Mouse (Mus musculus): Measurements from ENCODE around the gene Slc6a11. TPM values are rescaled to one million over a fixed set of nuclear protein-coding genes. Genes with fewer than 3 reads are reported as not detected.

Gene Slc6a11
- polyA plus RNA-seq, 1 experiment from 2014 or later, result not detected

- no peak overlapping the region for H3K9ac ChIP-seq (ENCODE audit: low read length)
- no peaks in the 10 kb centered on the region for H3K36me3 ChIP-seq (ENCODE audit: control insufficient read depth, insufficient read depth, low read length)
- H3K27me3 ChIP-seq (ENCODE audit: control insufficient read depth, insufficient read depth, low read length), result no peaks in the 10 kb centered on the region
- H3K4me2 ChIP-seq (ENCODE audit: low read length), result no peak overlapping the region
- 79% methylated on average over 5 of the region's 5 CpGs for WGBS
- no peaks in the 10 kb centered on the region for H3K4me1 ChIP-seq (ENCODE audit: control insufficient read depth in 2 of 2, insufficient read depth in 2 of 2, low read length in 2 of 2)
- H3K9me3 ChIP-seq (ENCODE audit: control insufficient read depth, low read length), result no peaks in the 10 kb centered on the region
- ATAC-seq (ENCODE audit: insufficient number of reproducible peaks, insufficient read depth, low FRiP score, low read depth), result no peak
- no peak overlapping the region for H3K27ac ChIP-seq (replicated peaks in 1 of 2; ENCODE audit: control insufficient read depth in 1 of 2, insufficient read depth in 1 of 2, low read depth in 2 of 2, low read length in 2 of 2)
- no peak overlapping the region for H3K4me3 ChIP-seq (ENCODE audit: control insufficient read depth in 1 of 2, insufficient read depth in 1 of 2, low read depth in 1 of 2, low read length in 2 of 2)
These were observed 11.5 kb upstream of the Slc6a11 start for GRCm38 (mm10) chr6:114119507-114119906.

GRCm38 (mm10) chr6:114125530-114125929 is 5.5 kb upstream of the Slc6a11 start:
- 54% methylated on average over 5 of the region's 5 CpGs for WGBS
- ATAC-seq (ENCODE audit: insufficient number of reproducible peaks, insufficient read depth, low FRiP score, low read depth), result no peak
- H3K9ac ChIP-seq (ENCODE audit: low read length), result no peak overlapping the region
- H3K4me2 ChIP-seq (ENCODE audit: low read length), result no peak overlapping the region
- H3K4me1 ChIP-seq (ENCODE audit: control insufficient read depth in 2 of 2, insufficient read depth in 2 of 2, low read length in 2 of 2), result no peaks in the 10 kb centered on the region
- no peak overlapping the region for H3K4me3 ChIP-seq (ENCODE audit: control insufficient read depth in 1 of 2, insufficient read depth in 1 of 2, low read depth in 1 of 2, low read length in 2 of 2)
- no peak overlapping the region for H3K27ac ChIP-seq (replicated peaks in 1 of 2; ENCODE audit: control insufficient read depth in 1 of 2, insufficient read depth in 1 of 2, low read depth in 2 of 2, low read length in 2 of 2)
- no peaks in the 10 kb centered on the region for H3K9me3 ChIP-seq (ENCODE audit: control insufficient read depth, low read length)
- peaks cover 20% of the 10 kb centered on the region for H3K27me3 ChIP-seq (ENCODE audit: control insufficient read depth, insufficient read depth, low read length)
- H3K36me3 ChIP-seq (ENCODE audit: control insufficient read depth, insufficient read depth, low read length), result no peaks in the 10 kb centered on the region

GRCm38 (mm10) chr6:114132472-114132871 is 1.4 kb downstream of the Slc6a11 start:
- peaks cover 57% of the 10 kb centered on the region for H3K27me3 ChIP-seq (ENCODE audit: control insufficient read depth, insufficient read depth, low read length)
- no peak overlapping the region for H3K9ac ChIP-seq (ENCODE audit: low read length)
- H3K4me2 ChIP-seq (ENCODE audit: low read length), result no peak overlapping the region
- no peak overlapping the region for H3K4me3 ChIP-seq (ENCODE audit: control insufficient read depth in 1 of 2, insufficient read depth in 1 of 2, low read depth in 1 of 2, low read length in 2 of 2)
- H3K36me3 ChIP-seq (ENCODE audit: control insufficient read depth, insufficient read depth, low read length), result no peaks in the 10 kb centered on the region
- WGBS, result 67% methylated on average over 3 of the region's 3 CpGs
- no peaks in the 10 kb centered on the region for H3K9me3 ChIP-seq (ENCODE audit: control insufficient read depth, low read length)
- H3K27ac ChIP-seq (replicated peaks in 1 of 2; ENCODE audit: control insufficient read depth in 1 of 2, insufficient read depth in 1 of 2, low read depth in 2 of 2, low read length in 2 of 2), result no peak overlapping the region
- no peak for ATAC-seq (ENCODE audit: insufficient number of reproducible peaks, insufficient read depth, low FRiP score, low read depth)
- no peaks in the 10 kb centered on the region for H3K4me1 ChIP-seq (ENCODE audit: control insufficient read depth in 2 of 2, insufficient read depth in 2 of 2, low read length in 2 of 2)

- Histone ChIP-seq H3K27ac (replicated peaks in 1 of 2; ENCODE audit: control insufficient read depth in 1 of 2, insufficient read depth in 1 of 2, low read depth in 2 of 2, low read length in 2 of 2) (no peak overlapping the region), H3K9ac (ENCODE audit: low read length) (no peak overlapping the region), H3K36me3 (ENCODE audit: control insufficient read depth, insufficient read depth, low read length) (no peaks in the 10 kb centered on the region), H3K27me3 (ENCODE audit: control insufficient read depth, insufficient read depth, low read length) (peaks cover 57% of the 10 kb centered on the region), H3K4me2 (ENCODE audit: low read length) (no peak overlapping the region), H3K4me1 (ENCODE audit: control insufficient read depth in 2 of 2, insufficient read depth in 2 of 2, low read length in 2 of 2) (no peaks in the 10 kb centered on the region), H3K9me3 (ENCODE audit: control insufficient read depth, low read length) (no peaks in the 10 kb centered on the region), H3K4me3 (ENCODE audit: control insufficient read depth in 1 of 2, insufficient read depth in 1 of 2, low read depth in 1 of 2, low read length in 2 of 2) (no peak overlapping the region)
- WGBS, result 68% methylated on average over 8 of the region's 8 CpGs
- ATAC-seq (ENCODE audit: insufficient number of reproducible peaks, insufficient read depth, low FRiP score, low read depth), result no peak
These were observed 1.9 kb downstream of the Slc6a11 start for GRCm38 (mm10) chr6:114132916-114133315.

GRCm38 (mm10) chr6:114138970-114139369 is 7.9 kb downstream of the Slc6a11 start:
- Histone ChIP-seq H3K36me3 (ENCODE audit: control insufficient read depth, insufficient read depth, low read length) (no peaks in the 10 kb centered on the region), H3K4me3 (ENCODE audit: control insufficient read depth in 1 of 2, insufficient read depth in 1 of 2, low read depth in 1 of 2, low read length in 2 of 2) (no peak overlapping the region), H3K9me3 (ENCODE audit: control insufficient read depth, low read length) (0 out of 2 replicates have a peak, but pooled peaks cover 8% of the 10 kb centered on the region), H3K27ac (replicated peaks in 1 of 2; ENCODE audit: control insufficient read depth in 1 of 2, insufficient read depth in 1 of 2, low read depth in 2 of 2, low read length in 2 of 2) (no peak overlapping the region), H3K27me3 (ENCODE audit: control insufficient read depth, insufficient read depth, low read length) (peaks cover 4% of the 10 kb centered on the region; the same call in 1 of the 2 replicates), H3K4me2 (ENCODE audit: low read length) (no peak overlapping the region), H3K4me1 (ENCODE audit: control insufficient read depth in 2 of 2, insufficient read depth in 2 of 2, low read length in 2 of 2) (no peaks in the 10 kb centered on the region), H3K9ac (ENCODE audit: low read length) (no peak overlapping the region)
- no peak for ATAC-seq (ENCODE audit: insufficient number of reproducible peaks, insufficient read depth, low FRiP score, low read depth)
- 68% methylated on average over 8 of the region's 8 CpGs for WGBS

GRCm38 (mm10) chr6:114141481-114141880 is 10.4 kb downstream of the Slc6a11 start:
- Histone ChIP-seq H3K9ac (ENCODE audit: low read length) (no peak overlapping the region), H3K27me3 (ENCODE audit: control insufficient read depth, insufficient read depth, low read length) (0 out of 2 replicates have a peak, but pooled peaks cover 3% of the 10 kb centered on the region), H3K4me2 (ENCODE audit: low read length) (no peak overlapping the region), H3K36me3 (ENCODE audit: control insufficient read depth, insufficient read depth, low read length) (no peaks in the 10 kb centered on the region), H3K4me1 (ENCODE audit: control insufficient read depth in 2 of 2, insufficient read depth in 2 of 2, low read length in 2 of 2) (no peaks in the 10 kb centered on the region), H3K4me3 (ENCODE audit: control insufficient read depth in 1 of 2, insufficient read depth in 1 of 2, low read depth in 1 of 2, low read length in 2 of 2) (no peak overlapping the region), H3K27ac (replicated peaks in 1 of 2; ENCODE audit: control insufficient read depth in 1 of 2, insufficient read depth in 1 of 2, low read depth in 2 of 2, low read length in 2 of 2) (no peak overlapping the region), H3K9me3 (ENCODE audit: control insufficient read depth, low read length) (0 out of 2 replicates have a peak, but pooled peaks cover 8% of the 10 kb centered on the region)
- WGBS, result 56% methylated on average over 3 of the region's 3 CpGs
- no peak for ATAC-seq (ENCODE audit: insufficient number of reproducible peaks, insufficient read depth, low FRiP score, low read depth)

- Histone ChIP-seq H3K9ac (ENCODE audit: low read length) (no peak overlapping the region), H3K4me1 (ENCODE audit: control insufficient read depth in 2 of 2, insufficient read depth in 2 of 2, low read length in 2 of 2) (no peaks in the 10 kb centered on the region), H3K9me3 (ENCODE audit: control insufficient read depth, low read length) (0 out of 2 replicates have a peak, but pooled peaks cover 8% of the 10 kb centered on the region), H3K27ac (replicated peaks in 1 of 2; ENCODE audit: control insufficient read depth in 1 of 2, insufficient read depth in 1 of 2, low read depth in 2 of 2, low read length in 2 of 2) (no peak overlapping the region), H3K4me3 (ENCODE audit: control insufficient read depth in 1 of 2, insufficient read depth in 1 of 2, low read depth in 1 of 2, low read length in 2 of 2) (no peak overlapping the region), H3K36me3 (ENCODE audit: control insufficient read depth, insufficient read depth, low read length) (no peaks in the 10 kb centered on the region), H3K27me3 (ENCODE audit: control insufficient read depth, insufficient read depth, low read length) (no peaks in the 10 kb centered on the region), H3K4me2 (ENCODE audit: low read length) (no peak overlapping the region)
- WGBS, result 83% methylated on average over 11 of the region's 11 CpGs
- no peak for ATAC-seq (ENCODE audit: insufficient number of reproducible peaks, insufficient read depth, low FRiP score, low read depth)
These were observed 11.4 kb downstream of the Slc6a11 start for GRCm38 (mm10) chr6:114142480-114142879.

- Histone ChIP-seq H3K9me3 (ENCODE audit: control insufficient read depth, low read length) (0 out of 2 replicates have a peak, but pooled peaks cover 8% of the 10 kb centered on the region), H3K4me1 (ENCODE audit: control insufficient read depth in 2 of 2, insufficient read depth in 2 of 2, low read length in 2 of 2) (no peaks in the 10 kb centered on the region), H3K27ac (replicated peaks in 1 of 2; ENCODE audit: control insufficient read depth in 1 of 2, insufficient read depth in 1 of 2, low read depth in 2 of 2, low read length in 2 of 2) (no peak overlapping the region), H3K27me3 (ENCODE audit: control insufficient read depth, insufficient read depth, low read length) (no peaks in the 10 kb centered on the region), H3K4me3 (ENCODE audit: control insufficient read depth in 1 of 2, insufficient read depth in 1 of 2, low read depth in 1 of 2, low read length in 2 of 2) (no peak overlapping the region), H3K36me3 (ENCODE audit: control insufficient read depth, insufficient read depth, low read length) (no peaks in the 10 kb centered on the region), H3K4me2 (ENCODE audit: low read length) (no peak overlapping the region), H3K9ac (ENCODE audit: low read length) (no peak overlapping the region)
- WGBS, result 43% methylated on average over 2 of the region's 2 CpGs
- no peak for ATAC-seq (ENCODE audit: insufficient number of reproducible peaks, insufficient read depth, low FRiP score, low read depth)
These were observed 12.5 kb downstream of the Slc6a11 start for GRCm38 (mm10) chr6:114143544-114143943.

Measured in heart, embryonic 14.5 days (tissue).